Mouse (Mus musculus) heart, postnatal 0 days (tissue): ENCODE results near the gene Samd14. TPM values are rescaled to one million over a fixed set of nuclear protein-coding genes. Genes with fewer than 3 reads are reported as not detected.

Experiments
- ATAC-seq: fragments of 200-750 bp; cut with Nextera tagmentation; 2 replicates; pipeline ENCODE4 v1.8.0; 2017; ENCODE audit warnings: low read depth, moderate number of reproducible peaks, moderate library complexity; ENCODE audit not compliant: insufficient read depth
- DNase-seq: peaks from one replicate; pipeline ENCODE4 v3.0.0-alpha.2; 2016; ENCODE audit warnings: low spot score
- H3K27ac ChIP-seq: fragments of 300-500 bp; sonication (generic); 2 replicates; pipeline ENCODE4 v1.5.1; 2014; ENCODE audit warnings: low read depth, mild to moderate bottlenecking
- H3K27me3 ChIP-seq: fragments of 300-500 bp; sonication (generic); 2 replicates; pipeline ENCODE4 v1.6.1; 2014; ENCODE audit warnings: low read length, mixed read lengths; ENCODE audit not compliant: control insufficient read depth, insufficient read depth
- H3K36me3 ChIP-seq: fragments of 300-500 bp; sonication (generic); replicated peaks from 2 replicates; pipeline ENCODE4 v1.6.1; 2014; ENCODE audit warnings: low read length, mixed read lengths; ENCODE audit not compliant: control insufficient read depth, insufficient read depth
- H3K4me1 ChIP-seq: fragments of 300-500 bp; sonication (generic); 2 replicates; pipeline ENCODE4 v1.6.1; 2014; ENCODE audit warnings: antibody characterized with exemption; ENCODE audit not compliant: control insufficient read depth, insufficient read depth
- H3K4me2 ChIP-seq: fragments of 300-500 bp; sonication (generic); 2 replicates; pipeline ENCODE4 v1.6.1; 2014; ENCODE audit warnings: low read depth, mild to moderate bottlenecking, low read length, moderate library complexity
- H3K4me3 ChIP-seq: fragments of 300-500 bp; sonication (generic); 2 replicates; pipeline ENCODE4 v1.5.1; 2014; ENCODE audit warnings: low read depth, low read length
- H3K9ac ChIP-seq: fragments of 300-500 bp; sonication (generic); replicated peaks from 2 replicates; pipeline ENCODE4 v1.6.1; 2014; ENCODE audit warnings: low read depth, low read length, mixed read lengths
- H3K9me3 ChIP-seq: fragments of 300-500 bp; sonication (generic); replicated peaks from 2 replicates; pipeline ENCODE4 v1.6.1; 2016; ENCODE audit warnings: low read length; ENCODE audit not compliant: control insufficient read depth
- CTCF ChIP-seq: IDR thresholded peaks from 2 replicates; pipeline ENCODE4 v1.5.1; 2016; ENCODE audit warnings: antibody characterized with exemption, control low read depth, low read depth
- EP300 ChIP-seq: IDR thresholded peaks from 2 replicates; pipeline ENCODE4 v1.6.1; 2016; ENCODE audit warnings: antibody characterized with exemption, low read depth
- WGBS: fragments of 180-500 bp; shearing (Covaris S2); extraction: QIAGEN DNeasy Blood & Tissue Kit; methylation state at CpG from one replicate; pipeline ENCODE4 v1.1.7; 2014; 5-methylcytosine and 5-hydroxymethylcytosine counted together
- polyA plus RNA-seq: library from polyadenylated mRNA; unstranded; fragments of >200 nt; fragmentation: Nextera tagmentation; extraction: Ambion mirVana; gene quantifications from 2 replicates; pipeline ENCODE4 v1.2.1, GENCODE M21; 2015
- total RNA-seq: library from RNA; depleted of rRNA; stranded (reverse); fragments of >200 nt; gene quantifications from 2 replicates; pipeline ENCODE4 v1.2.3, GENCODE M21; 2014; ENCODE audit warnings: low replicate concordance

The Samd14 gene
- total and polyA plus RNA-seq, 2 experiments from 2014 or later = 4.8 to 6.2 TPM

GRCm38 (mm10) chr11:94997596-94997995, 12.1 kb upstream of the Samd14 start:
- Histone ChIP-seq H3K4me1 (peaks cover 35% of the 10 kb centered on the region), H3K4me2 (no peak overlapping the region), H3K9ac (no peak overlapping the region), H3K27me3 (no peaks in the 10 kb centered on the region), H3K4me3 (no peak overlapping the region), H3K27ac (peak overlapping the region; percentile 47; the same call in 1 of the 2 replicates), H3K9me3 (no peaks in the 10 kb centered on the region), H3K36me3 (peaks cover 57% of the 10 kb centered on the region)
- TF ChIP-seq EP300 (no peak), CTCF (no peak)
- 45% methylated on average over 5 of the region's 5 CpGs for WGBS
- ATAC-seq = no peak
- no peak for DNase-seq

GRCm38 (mm10) chr11:94998041-94998531, 11.6 kb upstream of the Samd14 start:
- Histone ChIP-seq H3K4me1 (peaks cover 32% of the 10 kb centered on the region), H3K36me3 (peaks cover 62% of the 10 kb centered on the region), H3K4me2 (no peak overlapping the region), H3K9me3 (no peaks in the 10 kb centered on the region), H3K9ac (no peak overlapping the region), H3K27ac (peak overlapping the region; percentile 47; the same call in 1 of the 2 replicates), H3K4me3 (no peak overlapping the region), H3K27me3 (no peaks in the 10 kb centered on the region)
- TF ChIP-seq EP300 (no peak), CTCF (no peak)
- 60% methylated on average over 16 of the region's 16 CpGs for WGBS
- DNase-seq (no peak), ATAC-seq (no peak)

DNA sequence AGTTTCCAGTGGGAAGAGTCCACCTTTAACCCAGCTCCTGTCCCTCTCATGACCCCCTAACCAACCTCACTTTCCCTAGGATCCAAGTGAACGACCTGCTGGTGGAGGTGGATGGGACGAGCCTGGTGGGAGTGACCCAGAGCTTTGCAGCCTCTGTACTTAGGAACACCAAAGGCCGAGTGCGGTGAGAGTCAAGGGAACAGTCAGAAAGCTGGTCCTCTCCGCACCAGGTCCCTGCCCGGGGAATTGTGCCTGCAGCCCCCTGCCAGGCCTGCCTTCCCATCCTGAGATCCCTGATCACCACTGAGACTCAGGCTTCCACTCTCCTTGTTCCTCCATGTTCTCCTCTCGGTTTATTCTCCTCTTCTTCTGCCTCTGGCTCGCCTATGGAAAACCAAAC, 9.6 kb upstream of the Samd14 start:
- no peak overlapping the region for H3K4me2 ChIP-seq
- ATAC-seq = no peak
- peaks cover 71% of the 10 kb centered on the region for H3K36me3 ChIP-seq
- WGBS = 63% methylated on average over 8 of the region's 8 CpGs
- H3K9me3 ChIP-seq = no peaks in the 10 kb centered on the region
- H3K27me3 ChIP-seq = no peaks in the 10 kb centered on the region
- peaks cover 12% of the 10 kb centered on the region for H3K4me1 ChIP-seq
- H3K27ac ChIP-seq = peak overlapping the region; percentile 21; the same call in 1 of the 2 replicates
- TF ChIP-seq EP300 (no peak), CTCF (no peak)
- DNase-seq = no peak
- no peak overlapping the region for H3K9ac ChIP-seq
- no peak overlapping the region for H3K4me3 ChIP-seq

DNA sequence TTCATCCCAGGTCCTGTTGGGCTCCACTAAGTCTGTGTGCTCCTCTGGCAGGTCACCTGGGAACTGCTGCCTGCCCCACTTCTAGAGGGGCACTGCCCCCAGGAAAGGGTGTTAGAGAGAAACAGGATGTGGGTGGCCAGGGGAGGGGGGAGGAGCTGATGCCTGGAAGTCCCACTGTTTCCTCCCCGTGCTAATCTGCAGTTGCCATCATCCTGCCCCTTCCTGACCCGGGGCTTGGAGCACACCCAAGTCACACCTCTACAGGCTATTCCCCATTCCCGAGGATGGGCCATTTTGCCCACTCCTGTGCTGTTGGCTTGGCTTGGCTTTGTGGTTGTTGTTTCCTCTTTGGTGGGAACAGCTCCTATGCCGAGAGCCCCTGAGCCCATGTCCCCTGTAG, 9.1 kb upstream of the Samd14 start:
- peaks cover 75% of the 10 kb centered on the region for H3K36me3 ChIP-seq
- no peaks in the 10 kb centered on the region for H3K9me3 ChIP-seq
- 23% methylated on average over 4 of the region's 4 CpGs for WGBS
- no peak overlapping the region for H3K9ac ChIP-seq
- H3K27ac ChIP-seq = peak overlapping the region; percentile 21; the same call in 1 of the 2 replicates
- no peak for TF ChIP-seq EP300
- TF ChIP-seq CTCF = no peak
- no peak for DNase-seq
- H3K4me1 ChIP-seq = peaks cover 9% of the 10 kb centered on the region
- no peak overlapping the region for H3K4me3 ChIP-seq
- H3K27me3 ChIP-seq = no peaks in the 10 kb centered on the region
- no peak for ATAC-seq
- no peak overlapping the region for H3K4me2 ChIP-seq

GRCm38 (mm10) chr11:95001058-95001457, 8.6 kb upstream of the Samd14 start:
- Histone ChIP-seq H3K4me3 (no peak overlapping the region), H3K9me3 (no peaks in the 10 kb centered on the region), H3K9ac (no peak overlapping the region), H3K4me2 (no peak overlapping the region), H3K27me3 (no peaks in the 10 kb centered on the region), H3K36me3 (peaks cover 77% of the 10 kb centered on the region), H3K27ac (peak overlapping the region; percentile 21; the same call in 1 of the 2 replicates), H3K4me1 (peaks cover 9% of the 10 kb centered on the region)
- DNase-seq (peak; percentile 67), ATAC-seq (peak; percentile 27; the same call in 1 of the 2 replicates)
- WGBS = 5% methylated on average over 8 of the region's 8 CpGs
- TF ChIP-seq EP300 (no peak), CTCF (peak; percentile 84)
